Mouse (Mus musculus) testis, adult 2 months (tissue): ENCODE data around the gene Gm4303.
"Not testable (repeated sequence)": the region's sequence is repeated elsewhere in the genome, so short reads cannot be mapped to it uniquely, and the experiment has no call there.

Experiments
- CTCF ChIP-seq: fragments of 200-500 bp; IDR thresholded peaks from 2 replicates; pipeline ENCODE4 v1.5.1; 2012; ENCODE audit warnings: low read depth, mild to moderate bottlenecking, inconsistent platforms, low read length, moderate library complexity; ENCODE audit not compliant: control insufficient read depth, insufficient read depth, insufficient replicate concordance
- POLR2A ChIP-seq: fragments of 200-500 bp; IDR thresholded peaks from 2 replicates; pipeline ENCODE4 v1.6.1; 2012; ENCODE audit warnings: low read depth, mild to moderate bottlenecking, inconsistent platforms, low read length, moderate library complexity; ENCODE audit not compliant: control insufficient read depth

DNA sequence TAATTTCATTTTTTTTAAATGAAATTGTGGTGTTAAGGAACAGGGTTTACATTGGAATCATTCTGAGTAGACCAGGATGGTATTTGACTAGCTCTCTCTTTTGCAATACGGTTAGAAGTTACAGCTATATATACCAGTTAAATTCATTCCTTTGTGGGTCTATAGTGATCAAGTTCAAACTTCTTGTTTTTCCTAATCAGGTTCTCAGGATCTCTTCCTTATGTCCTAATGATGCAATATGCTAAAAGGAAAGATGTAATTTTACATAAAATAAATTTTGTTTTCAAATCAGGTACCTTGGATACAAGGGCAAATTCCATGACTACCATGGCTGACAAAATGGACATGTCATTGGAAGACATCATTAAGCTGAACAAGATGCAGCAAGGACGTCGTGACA, 15.3 kb downstream of the Gm4303 start, which contains the start of gene Gm4307:
- not testable (repeated sequence) for TF ChIP-seq CTCF, POLR2A
